Mouse (Mus musculus): Measurements from ENCODE around the gene Nr1i2.

DNA sequence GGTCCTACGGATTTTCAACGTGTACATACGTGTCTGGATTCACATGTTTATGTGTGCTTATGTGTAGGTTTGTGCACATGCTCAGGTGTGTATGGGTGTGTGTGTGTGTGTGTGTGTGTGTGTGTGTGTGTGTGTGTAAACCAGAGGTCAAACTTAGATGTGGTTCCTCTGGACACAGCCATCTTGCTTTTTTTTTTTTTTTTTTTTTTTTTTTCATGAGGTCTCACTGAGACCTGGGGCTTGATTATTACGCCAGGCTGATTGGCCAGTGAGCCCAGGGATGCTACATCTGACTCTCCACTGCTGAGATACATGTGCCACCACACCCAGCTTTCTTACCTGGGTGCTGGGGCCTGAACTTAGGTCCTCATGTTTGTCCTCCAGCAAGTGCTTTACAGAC lies 24.5 kb upstream of the Nr1i2 start:
- no peak for TF ChIP-seq CTCF (IDR thresholded peaks at IDR 0.05; ENCODE audit: low read depth)
- TF ChIP-seq EP300 (IDR thresholded peaks at IDR 0.05; ENCODE audit: low read depth) = no peak

All from liver, embryonic 14.5 days (tissue).